16 mouse cellular contexts compared by ENCODE assay signal in genomic region chr2:118137776-118138175, GRCm38 (mm10).
"Had no signal": no experiment of that assay in that cellular context is flagged by ENCODE, and none has a peak within 500 bp of the region (broad histone marks: within the 10 kb centered on the region; RNA-seq: fewer than 3 reads in every experiment).

No protein-coding gene starts in this region.

- DNase-seq: retina, postnatal 1 day; right cerebral cortex, adult 18-20 months; right cerebral cortex, postnatal 14 days; right cerebral cortex, postnatal 25 days; right cerebral cortex, postnatal 4 days; spleen, adult 18-20 months; thymus, adult 18-20 months; thymus, adult 2 months; thymus, postnatal 14 days; thymus, postnatal 25 days; thymus, postnatal 36 days; thymus, postnatal 4 days had no signal

- H3K4me2 ChIP-seq: neural tube, embryonic 13.5 days; neural tube, embryonic 15.5 days; stomach, embryonic 15.5 days had no signal

- H3K9me3 ChIP-seq: neural tube, embryonic 13.5 days; neural tube, embryonic 15.5 days; stomach, embryonic 15.5 days had no signal

- H3K9ac ChIP-seq: neural tube, embryonic 13.5 days; neural tube, embryonic 15.5 days; stomach, embryonic 15.5 days had no signal

- H3K36me3 ChIP-seq: neural tube, embryonic 13.5 days; neural tube, embryonic 15.5 days; stomach, embryonic 15.5 days had no signal

- H3K27me3 ChIP-seq: neural tube, embryonic 13.5 days; neural tube, embryonic 15.5 days; stomach, embryonic 15.5 days had no signal

- H3K4me1 ChIP-seq: neural tube, embryonic 13.5 days; neural tube, embryonic 15.5 days; stomach, embryonic 15.5 days had no signal

- H3K27ac ChIP-seq: neural tube, embryonic 13.5 days; neural tube, embryonic 15.5 days; stomach, embryonic 15.5 days; stomach, postnatal 0 days had no signal

- H3K4me3 ChIP-seq: neural tube, embryonic 13.5 days; neural tube, embryonic 15.5 days; stomach, embryonic 15.5 days had no signal
